Mouse (Mus musculus): Measurements from ENCODE around the gene Zfp644.

DNA sequence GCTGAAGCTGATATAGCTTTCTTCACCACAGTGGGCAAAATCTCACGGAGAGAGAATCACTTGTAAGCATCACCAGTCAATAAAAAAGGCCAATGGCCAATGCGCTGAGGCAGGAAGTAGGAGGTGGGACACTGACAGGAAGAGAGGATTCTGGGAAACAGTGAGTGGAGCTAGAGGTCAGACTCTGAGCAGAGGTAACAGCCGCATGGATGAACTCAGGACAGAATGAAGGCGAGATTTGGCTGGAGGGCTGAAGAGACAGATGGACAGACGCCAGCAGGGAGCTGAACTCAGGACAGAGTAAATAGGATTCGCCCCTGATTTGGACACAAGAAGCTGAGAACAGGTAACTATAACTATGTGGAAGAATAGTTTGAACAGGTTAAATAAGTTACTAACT is 92.0 kb downstream of the Zfp644 start:
- TF ChIP-seq CTCF (IDR thresholded peaks at IDR 0.05; ENCODE audit: low read depth): no peak
- TF ChIP-seq EP300 (IDR thresholded peaks at IDR 0.05; ENCODE audit: low read depth): no peak

All from heart, postnatal 0 days (tissue).